Mouse (Mus musculus) liver, embryonic 12.5 days (tissue): Measurements from ENCODE around the gene Tsen2. TPM values are rescaled to one million over a fixed set of nuclear protein-coding genes. Genes with fewer than 3 reads are reported as not detected.

Source experiments
- ATAC-seq: fragments of 200-750 bp; cut with Nextera tagmentation; 2 replicates; pipeline ENCODE4 v1.8.0; 2017; ENCODE audit warnings: moderate number of reproducible peaks, mild to moderate bottlenecking, moderate library complexity
- H3K27ac ChIP-seq: fragments of 300-500 bp; sonication (generic); 2 replicates; pipeline ENCODE4 v1.5.1; 2016; ENCODE audit warnings: mild to moderate bottlenecking
- H3K27me3 ChIP-seq: fragments of 300-500 bp; sonication (generic); replicated peaks from 2 replicates; pipeline ENCODE4 v1.6.1; 2016; ENCODE audit warnings: mild to moderate bottlenecking, moderate library complexity
- H3K36me3 ChIP-seq: fragments of 300-500 bp; sonication (generic); 2 replicates; pipeline ENCODE4 v1.6.1; 2016; ENCODE audit warnings: mild to moderate bottlenecking, moderate library complexity
- H3K4me1 ChIP-seq: fragments of 300-500 bp; sonication (generic); 2 replicates; pipeline ENCODE4 v1.6.1; 2016
- H3K4me2 ChIP-seq: fragments of 300-500 bp; sonication (generic); 2 replicates; pipeline ENCODE4 v1.6.1; 2016; ENCODE audit warnings: mild to moderate bottlenecking, moderate library complexity
- H3K4me3 ChIP-seq: fragments of 300-500 bp; sonication (generic); 2 replicates; pipeline ENCODE4 v1.5.1; 2016; ENCODE audit warnings: mild to moderate bottlenecking, moderate library complexity
- H3K9ac ChIP-seq: fragments of 300-500 bp; sonication (generic); 2 replicates; pipeline ENCODE4 v1.6.1; 2016; ENCODE audit warnings: mild to moderate bottlenecking, moderate library complexity
- H3K9me3 ChIP-seq: fragments of 300-500 bp; sonication (generic); replicated peaks from 2 replicates; pipeline ENCODE4 v1.6.1; 2016; ENCODE audit warnings: mild to moderate bottlenecking, moderate library complexity
- WGBS: fragments of 180-500 bp; shearing (Covaris S2); methylation state at CpG from one replicate; pipeline ENCODE4 v1.1.7; 2016; ENCODE audit not compliant: insufficient replicate concordance; 5-methylcytosine and 5-hydroxymethylcytosine counted together
- polyA plus RNA-seq: library from polyadenylated mRNA; unstranded; fragments of >200 nt; fragmentation: Nextera tagmentation; extraction: Ambion mirVana; gene quantifications from 2 replicates; pipeline ENCODE4 v1.2.1, GENCODE M21; 2016

The Tsen2 gene
- polyA plus RNA-seq, 1 experiment from 2014 or later, result 20.7 TPM

DNA sequence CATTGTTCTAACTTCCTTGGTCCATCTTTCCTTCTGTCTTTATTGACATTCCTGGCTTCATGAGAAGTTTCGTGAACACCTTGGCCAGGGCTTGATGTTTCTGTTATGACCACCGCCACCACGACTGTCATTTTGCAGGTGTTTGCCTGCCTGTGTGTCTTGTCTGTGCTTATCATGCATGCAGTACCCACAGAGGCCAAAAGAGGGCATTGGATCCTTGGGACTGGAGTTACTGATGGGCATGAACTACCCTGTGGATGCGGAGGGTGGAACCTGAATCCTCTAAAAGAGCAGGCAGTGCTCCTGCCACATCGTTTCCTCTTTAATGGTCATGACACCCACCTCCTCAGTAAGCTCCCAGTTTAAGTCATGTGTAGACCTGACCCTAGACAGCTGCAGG is 1.8 kb downstream of the Tsen2 start:
- Histone ChIP-seq H3K9me3 (no peaks in the 10 kb centered on the region), H3K27me3 (no peaks in the 10 kb centered on the region), H3K27ac (no peak overlapping the region), H3K4me3 (no peak overlapping the region), H3K4me2 (no peak overlapping the region), H3K4me1 (peaks cover 57% of the 10 kb centered on the region), H3K9ac (no peak overlapping the region), H3K36me3 (peaks cover 44% of the 10 kb centered on the region)
- no peak for ATAC-seq
- WGBS, result 77% methylated on average over 5 of the region's 5 CpGs

DNA sequence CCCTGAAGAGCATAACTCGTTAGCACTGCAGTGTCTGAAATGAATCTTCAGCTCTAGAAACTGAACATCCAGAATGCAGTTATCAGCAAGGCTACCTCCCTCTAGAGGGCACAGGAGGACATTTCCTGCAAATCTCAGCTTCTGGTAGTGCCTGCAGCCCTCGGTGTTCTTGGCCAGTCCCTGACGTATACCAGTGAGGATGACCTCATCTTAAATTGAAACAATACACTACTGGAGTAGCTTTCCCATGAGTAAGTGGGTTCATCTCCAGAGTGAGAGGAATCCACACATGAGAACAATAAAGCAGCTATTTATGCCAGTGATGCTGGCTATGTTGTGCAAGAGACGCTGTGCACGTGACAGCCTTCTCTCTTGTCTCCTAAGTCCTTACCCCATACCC is 11.0 kb downstream of the Tsen2 start:
- Histone ChIP-seq H3K36me3 (peaks cover 84% of the 10 kb centered on the region), H3K27ac (no peak overlapping the region), H3K9me3 (no peaks in the 10 kb centered on the region), H3K4me1 (peaks cover 5% of the 10 kb centered on the region; the same call in 1 of the 2 replicates), H3K9ac (no peak overlapping the region), H3K27me3 (no peaks in the 10 kb centered on the region), H3K4me3 (no peak overlapping the region), H3K4me2 (no peak overlapping the region)
- no peak for ATAC-seq
- WGBS, result 62% methylated on average over 5 of the region's 5 CpGs

DNA sequence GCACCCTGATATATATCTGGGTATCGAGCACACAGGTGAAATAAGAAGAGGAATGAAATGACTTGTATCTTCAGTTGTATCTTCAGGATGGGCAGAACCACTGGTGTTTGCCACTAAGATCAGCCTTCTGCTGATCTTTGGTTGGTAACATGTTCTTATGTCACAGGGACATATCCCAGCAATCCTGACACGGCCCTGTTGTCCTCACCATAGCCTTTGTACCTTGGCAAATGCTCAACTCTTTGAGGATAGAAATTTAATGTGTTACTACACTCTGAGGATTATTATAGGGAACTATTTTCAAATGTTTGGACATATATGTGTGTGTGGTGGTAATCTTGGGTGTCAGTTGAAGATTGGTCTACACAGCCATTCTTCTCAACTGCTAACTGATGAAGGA is 13.7 kb downstream of the Tsen2 start:
- Histone ChIP-seq H3K36me3 (peaks cover 83% of the 10 kb centered on the region), H3K4me1 (peaks cover 5% of the 10 kb centered on the region; the same call in 1 of the 2 replicates), H3K9ac (no peak overlapping the region), H3K27me3 (no peaks in the 10 kb centered on the region), H3K27ac (no peak overlapping the region), H3K9me3 (no peaks in the 10 kb centered on the region), H3K4me3 (no peak overlapping the region), H3K4me2 (no peak overlapping the region)
- no peak for ATAC-seq
- 78% methylated on average over 2 of the region's 2 CpGs for WGBS

DNA sequence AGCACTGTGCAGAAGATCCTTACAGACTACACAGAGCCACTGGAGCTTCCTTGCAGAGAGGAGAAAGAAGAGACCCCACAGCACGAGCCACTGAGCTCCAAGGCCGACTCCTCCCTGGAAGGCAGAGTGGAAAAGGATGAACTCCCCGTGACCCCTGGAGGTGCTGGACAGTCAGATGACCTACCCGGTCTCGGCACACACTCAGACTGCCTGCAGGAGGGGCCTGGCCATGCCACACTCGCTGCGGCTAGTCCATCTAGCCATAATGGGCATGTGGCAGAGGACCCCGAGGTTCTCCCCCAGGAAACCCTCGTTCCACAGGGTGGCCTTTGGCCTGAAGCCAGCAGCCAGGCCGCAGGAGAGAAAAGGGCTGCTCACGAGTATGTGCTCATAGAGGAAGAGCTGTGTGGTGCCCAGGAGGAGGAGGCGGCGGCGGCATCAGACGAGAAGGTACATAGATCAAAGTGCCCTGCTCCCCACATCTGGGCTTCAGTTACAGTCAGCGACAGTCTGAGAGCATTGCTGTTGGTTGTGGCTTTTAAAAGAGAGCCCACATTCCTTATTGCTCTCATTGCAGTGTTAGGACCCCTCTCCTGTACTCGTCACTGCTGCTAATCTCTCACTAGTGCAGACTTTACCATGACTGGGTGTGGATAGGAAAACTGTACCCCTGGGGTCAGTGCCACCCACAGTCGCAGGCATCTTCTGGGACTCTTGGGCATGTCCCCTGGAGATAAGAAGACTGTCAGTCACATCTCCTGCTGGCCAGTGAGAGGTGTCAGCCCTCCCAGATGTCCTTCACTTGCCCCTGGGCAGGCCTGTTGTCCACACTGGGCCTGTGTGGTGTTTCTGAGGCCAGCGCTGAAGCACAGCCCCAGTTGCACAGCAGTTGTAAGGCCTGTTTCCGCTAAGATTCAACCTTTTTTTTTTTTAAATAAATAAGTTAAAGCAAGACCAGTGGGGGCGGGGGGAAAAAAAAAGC is 15.5 kb downstream of the Tsen2 start:
- no peak overlapping the region for H3K27ac ChIP-seq
- no peak overlapping the region for H3K4me3 ChIP-seq
- 76% methylated on average over 21 of the region's 21 CpGs for WGBS
- 0 out of 2 replicates have a peak, but pooled peaks have one; percentile 24 for ATAC-seq
- no peak overlapping the region for H3K4me2 ChIP-seq
- no peaks in the 10 kb centered on the region for H3K9me3 ChIP-seq
- H3K36me3 ChIP-seq, result peaks cover 79% of the 10 kb centered on the region
- H3K9ac ChIP-seq, result no peak overlapping the region
- H3K4me1 ChIP-seq, result peaks cover 5% of the 10 kb centered on the region; the same call in 1 of the 2 replicates
- no peaks in the 10 kb centered on the region for H3K27me3 ChIP-seq

DNA sequence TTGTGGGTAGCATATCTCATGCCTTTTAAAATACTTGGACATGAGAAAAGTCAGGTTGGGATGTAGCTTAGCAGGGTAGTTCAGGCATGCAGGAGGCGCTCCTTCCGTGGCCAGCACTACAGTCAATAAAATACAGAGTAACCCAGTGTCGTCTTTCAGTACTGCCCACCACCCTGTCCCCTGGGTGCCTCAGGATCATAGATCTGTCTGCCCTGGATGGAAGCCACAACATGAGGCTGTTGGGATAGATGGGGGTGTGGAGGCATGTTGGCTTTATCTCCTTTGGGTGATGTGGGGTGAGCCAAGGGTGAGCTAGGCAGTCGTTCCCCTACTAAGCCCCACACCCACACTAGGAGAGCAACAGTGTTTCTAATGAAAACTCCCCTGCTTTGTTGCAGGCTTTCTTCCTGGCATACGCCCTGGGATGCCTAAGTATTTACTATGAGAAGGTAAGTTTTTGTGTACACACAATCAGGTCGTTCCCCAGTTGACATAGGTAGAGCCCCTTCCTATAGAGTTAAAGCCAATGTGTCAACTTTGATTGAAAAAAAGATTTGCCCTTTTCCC is 21.1 kb downstream of the Tsen2 start:
- no peak for ATAC-seq

DNA sequence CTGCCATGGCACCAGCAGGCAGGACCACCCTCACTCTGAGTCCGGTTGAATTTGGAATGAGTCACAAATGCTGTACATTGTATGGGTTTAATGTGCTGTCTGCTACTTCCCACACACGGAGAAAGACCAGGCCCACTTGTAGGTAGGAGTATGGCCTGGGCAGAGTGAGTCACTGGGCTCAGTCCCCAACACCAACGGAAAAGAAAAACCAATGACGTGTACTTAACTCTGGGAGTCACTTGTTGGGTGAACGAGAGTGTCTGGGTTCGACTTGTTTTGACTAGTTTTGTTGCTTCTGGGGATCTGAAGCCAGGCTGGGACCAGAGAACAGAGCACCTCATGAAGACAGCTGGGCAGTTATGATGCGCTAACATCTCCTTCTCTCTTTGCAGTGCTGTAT is 29.7 kb downstream of the Tsen2 start:
- H3K9me3 ChIP-seq, result peaks cover 1% of the 10 kb centered on the region; the same call in 1 of the 2 replicates
- ATAC-seq, result no peak
- H3K4me2 ChIP-seq, result no peak overlapping the region
- H3K27me3 ChIP-seq, result no peaks in the 10 kb centered on the region
- no peak overlapping the region for H3K4me3 ChIP-seq
- no peak overlapping the region for H3K9ac ChIP-seq
- H3K27ac ChIP-seq, result no peak overlapping the region
- no peaks in the 10 kb centered on the region for H3K4me1 ChIP-seq
- peaks cover 82% of the 10 kb centered on the region for H3K36me3 ChIP-seq
- WGBS, result 85% methylated on average over 7 of the region's 7 CpGs

More for the DNA sequence above, 21.1 kb downstream of the Tsen2 start:
- Histone ChIP-seq H3K4me3 (no peak overlapping the region), H3K36me3 (peaks cover 94% of the 10 kb centered on the region), H3K27me3 (no peaks in the 10 kb centered on the region), H3K9ac (no peak overlapping the region), H3K4me2 (no peak overlapping the region), H3K4me1 (no peaks in the 10 kb centered on the region), H3K9me3 (peaks cover 13% of the 10 kb centered on the region; the same call in 1 of the 2 replicates), H3K27ac (no peak overlapping the region)
- 81% methylated on average over 6 of the region's 6 CpGs for WGBS

DNA sequence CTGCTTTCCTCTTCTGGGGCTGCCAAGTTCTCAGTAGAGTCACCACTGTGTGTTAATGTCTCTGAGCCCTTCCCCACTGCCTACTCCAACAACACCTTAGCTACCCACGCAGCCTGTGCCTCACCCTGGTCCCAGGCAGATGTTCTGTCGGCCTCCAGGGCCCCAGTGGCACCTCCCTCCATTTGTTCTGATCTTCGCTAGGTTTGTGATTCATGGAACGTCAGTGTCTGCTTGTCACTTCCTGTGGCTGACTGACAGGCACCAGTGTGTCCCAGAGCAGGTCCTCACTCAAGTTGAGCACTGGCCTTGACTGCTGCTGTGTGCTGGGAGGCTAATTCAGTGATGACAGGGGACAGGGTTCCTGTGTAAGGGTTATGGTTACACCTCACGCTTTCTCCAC is 32.9 kb downstream of the Tsen2 start:
- no peak overlapping the region for H3K9ac ChIP-seq
- WGBS, result 65% methylated on average over 5 of the region's 5 CpGs
- no peak overlapping the region for H3K27ac ChIP-seq
- H3K4me3 ChIP-seq, result no peak overlapping the region
- H3K36me3 ChIP-seq, result peaks cover 66% of the 10 kb centered on the region
- H3K4me1 ChIP-seq, result no peaks in the 10 kb centered on the region
- no peaks in the 10 kb centered on the region for H3K27me3 ChIP-seq
- H3K9me3 ChIP-seq, result no peaks in the 10 kb centered on the region
- no peak for ATAC-seq
- H3K4me2 ChIP-seq, result no peak overlapping the region

DNA sequence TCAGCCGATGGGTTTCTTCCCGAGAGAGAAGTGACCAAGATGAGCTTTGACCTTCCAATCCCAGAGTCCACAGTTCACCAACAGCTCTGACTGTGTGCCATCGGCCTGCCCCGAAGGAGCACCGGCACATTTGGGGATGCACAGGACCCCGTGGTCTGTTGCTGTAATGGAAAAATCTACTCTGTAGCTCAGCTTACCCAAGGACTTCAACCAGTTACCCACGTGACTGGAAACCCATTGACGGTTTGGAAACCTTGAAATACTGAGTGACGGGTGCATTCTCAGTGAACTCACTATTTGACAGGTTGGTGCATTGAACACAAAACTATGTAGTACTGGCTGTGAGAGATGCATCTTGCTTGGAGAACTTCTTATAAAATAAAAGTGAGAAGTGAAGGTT is 33.5 kb downstream of the Tsen2 start:
- WGBS, result 82% methylated on average over 9 of the region's 9 CpGs
- Histone ChIP-seq H3K4me3 (no peak overlapping the region), H3K27ac (no peak overlapping the region), H3K27me3 (no peaks in the 10 kb centered on the region), H3K9me3 (no peaks in the 10 kb centered on the region), H3K36me3 (peaks cover 62% of the 10 kb centered on the region), H3K9ac (no peak overlapping the region), H3K4me1 (no peaks in the 10 kb centered on the region), H3K4me2 (no peak overlapping the region)
- ATAC-seq, result no peak

DNA sequence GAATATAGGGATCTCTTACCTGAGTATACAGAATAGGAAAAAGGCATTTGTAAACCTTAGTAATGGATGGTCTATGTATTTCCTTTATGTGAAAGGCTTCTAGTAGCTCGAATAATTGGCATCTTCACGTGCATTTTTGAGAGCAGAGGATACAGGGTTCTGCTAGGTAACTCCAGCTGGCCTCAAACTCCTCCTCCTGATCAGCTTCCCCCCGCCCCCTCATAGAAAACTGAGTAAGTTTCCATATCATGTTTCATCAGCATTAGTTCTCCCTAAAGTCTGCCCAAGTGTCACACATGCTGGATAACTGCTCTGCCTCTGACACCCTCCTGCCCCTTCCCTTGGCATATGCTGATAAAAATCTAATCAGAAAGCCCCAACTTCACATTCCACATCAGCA is 36.3 kb downstream of the Tsen2 start:
- H3K9me3 ChIP-seq, result no peaks in the 10 kb centered on the region
- H3K36me3 ChIP-seq, result peaks cover 41% of the 10 kb centered on the region
- 72% methylated on average over 3 of the region's 3 CpGs for WGBS
- no peak overlapping the region for H3K4me2 ChIP-seq
- no peak overlapping the region for H3K27ac ChIP-seq
- H3K4me1 ChIP-seq, result 0 out of 2 replicates have a peak, but pooled peaks cover 3% of the 10 kb centered on the region
- no peak overlapping the region for H3K4me3 ChIP-seq
- no peak overlapping the region for H3K9ac ChIP-seq
- no peaks in the 10 kb centered on the region for H3K27me3 ChIP-seq
- ATAC-seq, result no peak

DNA sequence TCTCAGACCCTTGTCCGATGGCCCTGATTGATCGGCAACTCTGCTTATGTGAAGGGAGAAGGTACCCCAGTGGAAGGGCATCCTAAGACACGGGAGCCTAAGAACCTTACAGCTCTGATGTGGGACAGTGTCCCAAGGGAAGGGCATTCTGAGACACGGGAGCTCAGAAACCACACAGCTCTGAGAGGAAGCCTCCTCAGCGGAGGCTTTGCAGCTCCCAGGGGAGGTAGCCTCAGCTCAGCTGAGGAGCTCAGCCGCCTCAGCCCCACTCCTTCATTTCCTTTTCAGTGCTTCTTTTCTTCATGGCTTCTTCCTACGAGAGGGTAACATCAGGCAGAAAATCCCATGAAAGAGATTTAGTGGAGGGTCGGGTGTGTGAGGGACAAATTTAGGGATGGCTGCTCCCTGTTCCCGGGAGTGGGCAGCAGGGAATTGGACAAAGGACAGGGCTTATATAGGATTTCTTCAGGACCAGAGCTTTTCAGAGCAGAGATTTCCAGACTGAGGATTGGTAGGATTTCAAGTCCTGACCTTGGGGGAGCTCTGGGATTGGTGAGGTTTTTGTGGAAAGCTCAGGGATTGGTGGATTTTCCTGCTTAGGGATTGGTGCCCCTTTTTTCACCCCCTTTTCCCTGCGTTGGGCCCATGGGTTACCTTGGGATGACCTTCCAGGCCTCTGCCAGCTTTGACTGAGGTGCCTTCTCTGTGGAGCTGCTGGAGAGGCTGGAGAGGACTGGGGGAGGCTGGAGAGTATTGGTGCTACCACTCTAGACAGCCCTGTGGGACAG is 38.1 kb downstream of the Tsen2 start:
- no peak overlapping the region for H3K9ac ChIP-seq

DNA sequence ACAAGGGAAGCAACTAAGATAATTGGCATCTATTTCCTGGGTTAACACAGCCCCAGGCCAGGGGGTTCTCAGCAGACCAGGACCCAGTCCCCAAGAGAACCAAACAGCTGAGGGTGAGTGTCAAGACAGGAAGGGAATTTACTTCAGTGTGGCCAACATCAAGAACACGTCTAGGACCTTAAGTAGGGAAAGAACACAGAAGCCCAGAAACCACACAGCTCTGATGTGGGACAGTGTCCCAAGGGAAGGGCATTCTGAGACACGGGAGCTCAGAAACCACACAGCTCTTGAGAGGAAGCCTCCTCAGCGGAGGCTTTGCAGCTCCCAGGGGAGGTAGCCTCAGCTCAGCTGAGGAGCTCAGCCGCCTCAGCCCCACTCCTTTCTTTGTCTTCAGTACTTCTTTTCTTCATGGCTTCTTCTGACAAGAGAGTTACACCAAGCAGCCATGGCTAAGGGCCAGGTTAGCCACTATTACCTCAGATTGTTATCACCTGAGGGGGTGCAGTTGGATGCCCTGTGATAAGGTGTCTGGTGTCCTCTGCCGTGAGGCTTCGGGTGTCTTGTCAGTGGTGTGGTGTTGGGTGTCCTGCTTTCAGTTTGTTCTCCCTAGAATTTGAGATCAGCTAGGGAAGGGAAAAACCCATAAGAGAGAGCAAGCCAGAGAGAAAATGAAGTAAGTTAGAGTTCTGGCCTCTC is 39.1 kb downstream of the Tsen2 start:
- WGBS, result 38% methylated on average over 6 of the region's 6 CpGs
- H3K9ac ChIP-seq, result no peak overlapping the region
- 0 out of 2 replicates have a peak, but pooled peaks cover 3% of the 10 kb centered on the region for H3K4me1 ChIP-seq
- no peaks in the 10 kb centered on the region for H3K9me3 ChIP-seq
- no peak overlapping the region for H3K4me2 ChIP-seq
- H3K36me3 ChIP-seq, result peaks cover 13% of the 10 kb centered on the region
- no peak overlapping the region for H3K27ac ChIP-seq
- no peaks in the 10 kb centered on the region for H3K27me3 ChIP-seq
- no peak overlapping the region for H3K4me3 ChIP-seq
- no peak for ATAC-seq

More for the DNA sequence above, 38.1 kb downstream of the Tsen2 start:
- no peak overlapping the region for H3K4me2 ChIP-seq
- H3K4me3 ChIP-seq, result no peak overlapping the region
- no peaks in the 10 kb centered on the region for H3K9me3 ChIP-seq
- 0 out of 2 replicates have a peak, but pooled peaks cover 3% of the 10 kb centered on the region for H3K4me1 ChIP-seq
- H3K27ac ChIP-seq, result no peak overlapping the region
- ATAC-seq, result no peak
- no peaks in the 10 kb centered on the region for H3K27me3 ChIP-seq
- 64% methylated on average over 10 of the region's 10 CpGs for WGBS
- H3K36me3 ChIP-seq, result peaks cover 24% of the 10 kb centered on the region
